Mouse (Mus musculus) neural tube, embryonic 11.5 days (tissue): ENCODE data around the gene Cyp2d11. TPM values are rescaled to one million over a fixed set of nuclear protein-coding genes. Genes with fewer than 3 reads are reported as not detected.

Experiments
- microRNA-seq: library from miRNA; unstranded; fragments of <30 nt; microRNA quantifications from one replicate; pipeline ENCODE4, GENCODE M21; 2016
- polyA plus RNA-seq: library from polyadenylated mRNA; unstranded; fragments of >200 nt; fragmentation: Nextera tagmentation; extraction: Ambion mirVana; gene quantifications from 2 replicates; pipeline ENCODE4 v1.2.1, GENCODE M21; 2014

Gene Cyp2d11
- polyA plus RNA-seq, 1 experiment from 2014 or later: not detected

Small RNA genes lying within 50 kb of the gene (microRNA-seq; reads per million reads assigned to microRNA genes)
- gene Gm25990 (not detected), gene Gm27331 (not detected), gene Mir7684 (not detected)

Other genes starting within 250 kb of the Cyp2d11 start
- 179 and 195 TPM in 2 replicates for gene Srebf2, start 246.8 kb downstream of the Cyp2d11 start, polyA plus RNA-seq
- gene Shisa8, start 181.2 kb downstream of the Cyp2d11 start, polyA plus RNA-seq: 0.30 and 0.46 TPM in 2 replicates
- gene Tnfrsf13c, start 169.7 kb downstream of the Cyp2d11 start, polyA plus RNA-seq: 0.23 and 0.57 TPM in 2 replicates
- gene Cenpm, start 149.3 kb downstream of the Cyp2d11 start, polyA plus RNA-seq: 64.4 and 68.7 TPM in 2 replicates
- gene 1500009C09Rik, start 141.6 kb downstream of the Cyp2d11 start, polyA plus RNA-seq: 0.68 and 0.76 TPM in 2 replicates
- 141 and 142 TPM in 2 replicates for gene Sept3, start 119.1 kb downstream of the Cyp2d11 start, polyA plus RNA-seq
- 0.16 and 0.27 TPM in 2 replicates for gene Wbp2nl, start 95.1 kb downstream of the Cyp2d11 start, polyA plus RNA-seq
- 24.7 and 28.0 TPM in 2 replicates for gene Naga, start 55.1 kb downstream of the Cyp2d11 start, polyA plus RNA-seq
- 3.0 and 3.1 TPM in 2 replicates for gene Pheta2, start 55.1 kb downstream of the Cyp2d11 start, polyA plus RNA-seq
- 267 and 274 TPM in 2 replicates for gene Smdt1, start 55.1 kb downstream of the Cyp2d11 start, polyA plus RNA-seq
- gene Ndufa6, start 39.7 kb downstream of the Cyp2d11 start, polyA plus RNA-seq: 274 and 279 TPM in 2 replicates
- gene Cyp2d22, start 13.8 kb downstream of the Cyp2d11 start, polyA plus RNA-seq: 1.5 and 1.6 TPM in 2 replicates
- gene Cyp2d10, start 13.2 kb upstream of the Cyp2d11 start, polyA plus RNA-seq: not detected in 2 replicates
- not detected in 2 replicates for gene Cyp2d9, start 39.4 kb upstream of the Cyp2d11 start, polyA plus RNA-seq
- gene Cyp2d12, start 161.1 kb upstream of the Cyp2d11 start, polyA plus RNA-seq: not detected in 2 replicates
- gene Cyp2d34, start 226.9 kb upstream of the Cyp2d11 start, polyA plus RNA-seq: not detected in 2 replicates